Mouse (Mus musculus) v-Abl transformed pro-B cells (cell line): ENCODE measurements at regions not wholly inside any gene's neighbourhood (a gene's known extent, or its start where the extent isn't known, plus 50 kb on each side); places are given as distances from the start of the nearest gene placed in this dataset.

ENCODE experiments used
- in situ Hi-C, 2 experiments: fragments of 400-800 bp; cut with MboI; formaldehyde crosslinking; loops; one replicate each; pipeline ENCODE4 v1.15.1; 2025; ENCODE audit not compliant: unreplicated experiment in 2 of 2

GRCm38 (mm10) chr7:52915981-52916380 is 900.5 kb upstream of the 1700015G11Rik start:
- in situ Hi-C loops: loop anchor here in 1 of 2 experiments (25.0 kb wide), 1 partner anchor 904 kb away; the partner anchor contains the start of genes 1700015G11Rik and Svip

- in situ Hi-C loops: loop anchor here in 1 of 2 experiments (25.0 kb wide), 1 partner anchor 899 kb away; the partner anchor contains the start of genes 1700015G11Rik and Svip
Measured at GRCm38 (mm10) chr7:52911279-52911678, 895.8 kb upstream of the 1700015G11Rik start.

GRCm38 (mm10) chr7:52865755-52866154 is 850.2 kb upstream of the 1700015G11Rik start:
- in situ Hi-C loops: no loop called here

GRCm38 (mm10) chr7:52822310-52822709 is 806.8 kb upstream of the 1700015G11Rik start:
- in situ Hi-C loops: no loop called here

GRCm38 (mm10) chr7:52808178-52808577 is 792.6 kb upstream of the 1700015G11Rik start:
- in situ Hi-C loops: no loop called here
